ENCODE assay signal across 24 mouse cellular contexts in genomic region chr15:12649131-12649530, GRCm38 (mm10).
"Had no signal": no experiment of that assay in that cellular context is flagged by ENCODE, and none has a peak within 500 bp of the region (broad histone marks: within the 10 kb centered on the region; RNA-seq: fewer than 3 reads in every experiment).

No protein-coding gene starts in this region.

- H3K9ac ChIP-seq: limb, embryonic 13.5 days; liver, embryonic 12.5 days; liver, embryonic 15.5 days; lung, embryonic 15.5 days; midbrain, embryonic 13.5 days; neural tube, embryonic 13.5 days; stomach, embryonic 15.5 days had no signal

- H3K36me3 ChIP-seq: limb, embryonic 10.5 days; liver, embryonic 12.5 days; liver, embryonic 15.5 days; lung, embryonic 15.5 days; midbrain, embryonic 10.5 days; midbrain, embryonic 13.5 days; neural tube, embryonic 13.5 days; stomach, embryonic 15.5 days had no signal

- ATAC-seq: intestine, embryonic 16.5 days; liver, embryonic 12.5 days; midbrain, embryonic 13.5 days; midbrain, embryonic 16.5 days had no signal

- H3K4me1 ChIP-seq: liver, embryonic 12.5 days; liver, embryonic 15.5 days; lung, embryonic 15.5 days; midbrain, embryonic 13.5 days had no signal

- DNase-seq: layer of hippocampus, adult 9-11 months; liver; lung, adult 18-20 months; lung, postnatal 10 days; lung, postnatal 36 days; retina, postnatal 1 day; right cerebral cortex, postnatal 25 days; spleen, adult 18-20 months; thymus, adult 18-20 months; thymus, postnatal 36 days had no signal

- H3K27ac ChIP-seq: layer of hippocampus, adult 2 months; limb, embryonic 10.5 days; limb, embryonic 13.5 days; liver, embryonic 12.5 days; liver, embryonic 15.5 days; lung, embryonic 15.5 days; midbrain, embryonic 10.5 days; midbrain, embryonic 13.5 days; neural tube, embryonic 13.5 days; stomach, embryonic 15.5 days had no signal

- H3K27me3 ChIP-seq: limb, embryonic 13.5 days; liver, embryonic 12.5 days; liver, embryonic 15.5 days; lung, embryonic 15.5 days; megakaryocyte, embryonic 14.5 days; midbrain, embryonic 13.5 days; neural tube, embryonic 13.5 days; stomach, embryonic 15.5 days had no signal

- H3K4me3 ChIP-seq: layer of hippocampus, adult 2 months; limb, embryonic 10.5 days; limb, embryonic 13.5 days; liver, embryonic 12.5 days; liver, embryonic 15.5 days; lung, embryonic 15.5 days; megakaryocyte, embryonic 14.5 days; midbrain, embryonic 10.5 days; midbrain, embryonic 13.5 days; myocyte; neural tube, embryonic 13.5 days; stomach, embryonic 15.5 days had no signal
